Comparison of ENCODE assay signal across 8 mouse cellular contexts in genomic region chr11:58331546-58331945, GRCm38 (mm10). TPM values are rescaled to one million over a fixed set of nuclear protein-coding genes. Genes with fewer than 3 reads are reported as not detected.
DNase-seq lines count a peak whose midpoint lies in the region; ATAC-seq and TF ChIP-seq lines count a peak whose summit lies in the region.

No protein-coding gene starts in this region.

- peak overlapping the region; percentile 90 for H3K4me3 ChIP-seq in heart, embryonic 12.5 days
- H3K4me3 ChIP-seq in ES-E14 (ENCODE audit: insufficient read depth in 1 of 2, low read depth in 1 of 2, low read length in 2 of 2, poor library complexity in 1 of 2, severe bottlenecking in 1 of 2), result peak overlapping the region in 1 of 2 experiments; percentile 86; a peak in 1 of 4 replicates
- H3K4me3 ChIP-seq in forebrain, postnatal 0 days (ENCODE audit: low read depth, low read length), result peak overlapping the region; percentile 73
- peak overlapping the region; percentile 82 for H3K4me3 ChIP-seq in liver, postnatal 0 days (ENCODE audit: low read depth, low read length)

- no peak for TF ChIP-seq CTCF in forebrain, postnatal 0 days (IDR thresholded peaks at IDR 0.05; ENCODE audit: low read depth)
- no peak for TF ChIP-seq CTCF in liver, postnatal 0 days (IDR thresholded peaks at IDR 0.05; ENCODE audit: low read depth)

- in situ Hi-C loops in ES-E14 (cut with MboI; ENCODE audit: low sequenced_read_pairs in 2 of 2, unreplicated experiment in 2 of 2), result no loop called here

- ATAC-seq in heart, embryonic 12.5 days (ENCODE audit: insufficient number of reproducible peaks, low FRiP score), result no peak
- ATAC-seq in forebrain, postnatal 0 days, result no peak
- ATAC-seq in liver, postnatal 0 days, result no peak

- WGBS in heart, embryonic 12.5 days, result 76% methylated on average over 6 of the region's 6 CpGs
- WGBS in forebrain, postnatal 0 days, result 90% methylated on average over 6 of the region's 6 CpGs
- WGBS in liver, postnatal 0 days (ENCODE audit: insufficient replicate concordance), result 81% methylated on average over 6 of the region's 6 CpGs

- peak overlapping the region; percentile 95 for H3K9ac ChIP-seq in heart, embryonic 12.5 days
- H3K9ac ChIP-seq in ES-E14 (ENCODE audit: insufficient read depth, low read depth, low read length, poor library complexity, severe bottlenecking), result peak overlapping the region; percentile 82; the same call in 1 of the 2 replicates
- H3K9ac ChIP-seq in forebrain, postnatal 0 days, result peak overlapping the region; percentile 73
- peak overlapping the region; percentile 89 for H3K9ac ChIP-seq in liver, postnatal 0 days (replicated peaks)

- DNase-seq in heart, postnatal 10 days, result no peak
- DNase-seq in ES-E14 (ENCODE audit: low read depth, low spot score), result no peak
- no peak for DNase-seq in forebrain, postnatal 0 days
- DNase-seq in liver, postnatal 0 days, result no peak
- no peak for DNase-seq in retina, postnatal 1 day
- no peak for DNase-seq in urinary bladder, postnatal 14 days (ENCODE audit: low spot score)
- DNase-seq in right cerebral cortex, postnatal 25 days, result no peak

- peaks cover 39% of the 10 kb centered on the region for H3K36me3 ChIP-seq in heart, embryonic 12.5 days
- H3K36me3 ChIP-seq in ES-E14 (ENCODE audit: control insufficient read depth, insufficient read depth, low read length, poor library complexity, severe bottlenecking), result peaks cover 7% of the 10 kb centered on the region; the same call in 1 of the 2 replicates
- peaks cover 15% of the 10 kb centered on the region for H3K36me3 ChIP-seq in forebrain, postnatal 0 days (ENCODE audit: insufficient read depth)
- H3K36me3 ChIP-seq in liver, postnatal 0 days (replicated peaks; ENCODE audit: insufficient read depth, low read length), result peaks cover 18% of the 10 kb centered on the region

- no peaks in the 10 kb centered on the region for H3K9me3 ChIP-seq in heart, embryonic 12.5 days (replicated peaks)
- no peaks in the 10 kb centered on the region for H3K9me3 ChIP-seq in ES-E14 (ENCODE audit: control insufficient read depth, insufficient read depth, low read depth, low read length)
- H3K9me3 ChIP-seq in forebrain, postnatal 0 days (ENCODE audit: low read length), result no peaks in the 10 kb centered on the region
- no peaks in the 10 kb centered on the region for H3K9me3 ChIP-seq in liver, postnatal 0 days (ENCODE audit: low read length)

- no peaks in the 10 kb centered on the region for H3K27me3 ChIP-seq in heart, embryonic 12.5 days (replicated peaks)
- no peaks in the 10 kb centered on the region for H3K27me3 ChIP-seq in forebrain, postnatal 0 days (ENCODE audit: insufficient read depth, low read length)
- H3K27me3 ChIP-seq in liver, postnatal 0 days (ENCODE audit: insufficient read depth, low read length), result no peaks in the 10 kb centered on the region

- H3K27ac ChIP-seq in heart, embryonic 12.5 days (ENCODE audit: poor library complexity, severe bottlenecking), result no peak overlapping the region
- H3K27ac ChIP-seq in ES-E14 (ENCODE audit: insufficient read depth, low read depth, low read length, poor library complexity, severe bottlenecking), result no peak overlapping the region
- no peak overlapping the region for H3K27ac ChIP-seq in forebrain, postnatal 0 days (ENCODE audit: low read depth, low read length)
- peak overlapping the region; percentile 78; the same call in 1 of the 2 replicates for H3K27ac ChIP-seq in liver, postnatal 0 days (ENCODE audit: low read depth)

- H3K4me2 ChIP-seq in heart, embryonic 12.5 days, result peak overlapping the region; percentile 90
- peak overlapping the region; percentile 87 for H3K4me2 ChIP-seq in forebrain, postnatal 0 days (ENCODE audit: low read depth)
- H3K4me2 ChIP-seq in liver, postnatal 0 days (ENCODE audit: low read depth, low read length), result peak overlapping the region; percentile 88

- H3K4me1 ChIP-seq in heart, embryonic 12.5 days (replicated peaks), result peaks cover 49% of the 10 kb centered on the region
- H3K4me1 ChIP-seq in ES-E14 (ENCODE audit: control insufficient read depth in 2 of 2, insufficient read depth in 2 of 2, low read length in 2 of 2, poor library complexity in 1 of 2), result peaks cover 0 to 4% of the 10 kb centered on the region in 2 experiments; a peak in 1 of 4 replicates
- H3K4me1 ChIP-seq in forebrain, postnatal 0 days (ENCODE audit: insufficient read depth), result peaks cover 26% of the 10 kb centered on the region
- peaks cover 26% of the 10 kb centered on the region for H3K4me1 ChIP-seq in liver, postnatal 0 days (ENCODE audit: insufficient read depth)

- TF ChIP-seq EP300 in liver, postnatal 0 days (IDR thresholded peaks at IDR 0.05; ENCODE audit: low read depth), result no peak

- intact Hi-C loops in heart, postnatal 10 days (cut with DNase I), result loop anchor here (2.0 kb wide), 1 partner anchor 29 kb away; no protein-coding TSS in a partner anchor

TF ChIP-seq in ES-E14, 5 proteins besides CTCF, POLR2A, EP300 and RAD21:
- TF ChIP-seq MAFK (IDR thresholded peaks at IDR 0.05; ENCODE audit: insufficient read depth, low read depth, low read length) (no peak), CHD2 (IDR thresholded peaks at IDR 0.05; ENCODE audit: low read depth, low read length) (no peak), ZNF384 (IDR thresholded peaks at IDR 0.05; ENCODE audit: low read depth, low read length) (no peak), HCFC1 (IDR thresholded peaks at IDR 0.05; ENCODE audit: borderline replicate concordance, insufficient read depth, low read length) (no peak), ZC3H11A (IDR thresholded peaks at IDR 0.05; ENCODE audit: borderline replicate concordance, low read depth, low read length) (no peak)

RNA-seq across cellular contexts. Expression of gene Sh3bp5l, which starts 1.0 kb away (rescaled TPM):
- polyA plus RNA-seq in heart, embryonic 12.5 days (2016; fragmentation: Nextera tagmentation; extraction: Ambion mirVana), result 26.6 and 27.8 TPM in 2 replicates
- 10 to 100 TPM; 44.3 to 44.8 TPM for total RNA-seq in heart, postnatal 10 days (2021)
- 26.9 and 28.9 TPM in 2 replicates for total RNA-seq in ES-E14 (2012; rRNA removed)
- 43.1 and 44.3 TPM in 2 replicates for total RNA-seq in forebrain, postnatal 0 days (2014; rRNA removed)
- polyA plus RNA-seq in forebrain, postnatal 0 days (2015; fragmentation: Nextera tagmentation; extraction: Ambion mirVana), result 35.8 and 44.9 TPM in 2 replicates
- 10.5 and 11.0 TPM in 2 replicates for polyA plus RNA-seq in liver, postnatal 0 days (2015; fragmentation: Nextera tagmentation; extraction: Ambion mirVana)

RNA-seq across cellular contexts. Expression of gene Zfp672, which starts 1.4 kb away (rescaled TPM):
- polyA plus RNA-seq in heart, embryonic 12.5 days (2016; fragmentation: Nextera tagmentation; extraction: Ambion mirVana), result 32.4 and 33.6 TPM in 2 replicates
- 10 to 100 TPM; 48.5 to 51.4 TPM for total RNA-seq in heart, postnatal 10 days (2021)
- 9.5 and 11.7 TPM in 2 replicates for total RNA-seq in ES-E14 (2012; rRNA removed)
- total RNA-seq in forebrain, postnatal 0 days (2014; rRNA removed), result 41.5 and 41.7 TPM in 2 replicates
- polyA plus RNA-seq in forebrain, postnatal 0 days (2015; fragmentation: Nextera tagmentation; extraction: Ambion mirVana), result 38.8 and 41.2 TPM in 2 replicates
- 44.4 and 46.2 TPM in 2 replicates for polyA plus RNA-seq in liver, postnatal 0 days (2015; fragmentation: Nextera tagmentation; extraction: Ambion mirVana)

RNA-seq across cellular contexts. Expression of gene Zfp692, which starts 24.7 kb away (rescaled TPM):
- 14.9 and 15.5 TPM in 2 replicates for polyA plus RNA-seq in heart, embryonic 12.5 days (2016; fragmentation: Nextera tagmentation; extraction: Ambion mirVana)
- 1 to 10 TPM; 4.5 TPM for total RNA-seq in heart, postnatal 10 days (2021)
- total RNA-seq in ES-E14 (2012; rRNA removed), result 28.0 and 43.2 TPM in 2 replicates
- total RNA-seq in forebrain, postnatal 0 days (2014; rRNA removed), result 25.6 and 30.0 TPM in 2 replicates
- polyA plus RNA-seq in forebrain, postnatal 0 days (2015; fragmentation: Nextera tagmentation; extraction: Ambion mirVana), result 14.8 and 17.7 TPM in 2 replicates
- polyA plus RNA-seq in liver, postnatal 0 days (2015; fragmentation: Nextera tagmentation; extraction: Ambion mirVana), result 3.3 and 4.0 TPM in 2 replicates

RNA-seq across cellular contexts. Expression of gene Lypd8, which starts 47.3 kb away (rescaled TPM):
- polyA plus RNA-seq in heart, embryonic 12.5 days (2016; fragmentation: Nextera tagmentation; extraction: Ambion mirVana), result not detected in 2 replicates
- under 1 TPM in 1 of 2 experiments, not detected in 1; 0.22 TPM for total RNA-seq in heart, postnatal 10 days (2021)
- total RNA-seq in ES-E14 (2012; rRNA removed), result not detected in 2 replicates
- not detected in 2 replicates for total RNA-seq in forebrain, postnatal 0 days (2014; rRNA removed)
- 0.13 TPM in 1 of 2 replicates, not detected in the other for polyA plus RNA-seq in forebrain, postnatal 0 days (2015; fragmentation: Nextera tagmentation; extraction: Ambion mirVana)
- polyA plus RNA-seq in liver, postnatal 0 days (2015; fragmentation: Nextera tagmentation; extraction: Ambion mirVana), result not detected in 2 replicates

RNA-seq across cellular contexts. Expression of gene 4930438A08Rik, which starts 56.9 kb away (rescaled TPM):
- polyA plus RNA-seq in heart, embryonic 12.5 days (2016; fragmentation: Nextera tagmentation; extraction: Ambion mirVana), result not detected in 2 replicates
- total RNA-seq in heart, postnatal 10 days (2021), result not detected
- 0.09 TPM in 1 of 2 replicates, not detected in the other for total RNA-seq in ES-E14 (2012; rRNA removed)
- total RNA-seq in forebrain, postnatal 0 days (2014; rRNA removed), result not detected in 2 replicates
- 0.10 TPM in 1 of 2 replicates, not detected in the other for polyA plus RNA-seq in forebrain, postnatal 0 days (2015; fragmentation: Nextera tagmentation; extraction: Ambion mirVana)
- polyA plus RNA-seq in liver, postnatal 0 days (2015; fragmentation: Nextera tagmentation; extraction: Ambion mirVana), result 4.9 and 7.0 TPM in 2 replicates
